Mouse (Mus musculus) MEL (cell line): ENCODE results near the gene Stk40. TPM values are rescaled to one million over a fixed set of nuclear protein-coding genes. Genes with fewer than 3 reads are reported as not detected.

Source experiments
- DNase-seq: peaks from one replicate; pipeline ENCODE4 v3.0.0; 2011; ENCODE audit warnings: low read depth, low spot score
- H3K27ac ChIP-seq: 2 replicates; pipeline ENCODE4 v1.5.1; 2012; ENCODE audit warnings: low read depth, mild to moderate bottlenecking, control low read depth, low read length, moderate library complexity; ENCODE audit not compliant: control insufficient read depth
- H3K27me3 ChIP-seq, 2 experiments: fragments of 150-350 bp in 1 of 2; sonication (generic) in 1 of 2; 2 replicates each; pipeline ENCODE4 v1.6.1; 2012; ENCODE audit warnings: low read length in 2 of 2, mild to moderate bottlenecking in 2 of 2, improper control_type of control experiment in 1 of 2, moderate library complexity in 1 of 2; ENCODE audit not compliant: insufficient read depth in 2 of 2, control insufficient read depth in 1 of 2
- H3K36me3 ChIP-seq, 2 experiments: 2 replicates each; pipeline ENCODE4 v1.6.1; 2012 to 2014; ENCODE audit warnings: low read length in 2 of 2, improper control_type of control experiment in 1 of 2, inconsistent platforms in 1 of 2, mild to moderate bottlenecking in 1 of 2; ENCODE audit not compliant: insufficient read depth in 2 of 2, control insufficient read depth in 1 of 2
- H3K4me1 ChIP-seq, 2 experiments: fragments of 150-350 bp in 1 of 2; sonication (generic) in 1 of 2; 2 replicates each; pipeline ENCODE4 v1.6.1; 2012; ENCODE audit warnings: low read length in 2 of 2, improper control_type of control experiment in 1 of 2, mild to moderate bottlenecking in 1 of 2; ENCODE audit not compliant: insufficient read depth in 2 of 2, control insufficient read depth in 1 of 2
- H3K4me3 ChIP-seq, 2 experiments: fragments of 150-350 bp in 1 of 2; sonication (generic) in 1 of 2; 2 replicates each; pipeline ENCODE4 v1.5.1; 2012; ENCODE audit warnings: low read depth in 2 of 2, low read length in 2 of 2, mild to moderate bottlenecking in 2 of 2, moderate library complexity in 2 of 2, control low read depth in 1 of 2, improper control_type of control experiment in 1 of 2; ENCODE audit not compliant: control insufficient read depth in 1 of 2, insufficient read depth in 1 of 2
- H3K79me2 ChIP-seq: 2 replicates; pipeline ENCODE4 v1.6.1; 2012; ENCODE audit warnings: mild to moderate bottlenecking, low read length, moderate library complexity; ENCODE audit not compliant: control insufficient read depth, poor library complexity, insufficient read depth
- H3K9ac ChIP-seq: 2 replicates; pipeline ENCODE4 v1.6.1; 2012; ENCODE audit warnings: low read depth, mild to moderate bottlenecking, control low read depth, low read length, moderate library complexity; ENCODE audit not compliant: control insufficient read depth, poor library complexity, severe bottlenecking
- H3K9me3 ChIP-seq: fragments of 150-350 bp; sonication (generic); replicated peaks from 2 replicates; pipeline ENCODE4 v1.6.1; 2012; ENCODE audit warnings: mild to moderate bottlenecking, low read length, improper control_type of control experiment, moderate library complexity; ENCODE audit not compliant: insufficient read depth
- BHLHE40 ChIP-seq: IDR thresholded peaks from 2 replicates; pipeline ENCODE4 v1.6.1; 2012; ENCODE audit warnings: low read depth, mild to moderate bottlenecking, inconsistent platforms, low read length, improper control_type of control experiment, borderline replicate concordance
- CTCF ChIP-seq, 3 experiments: IDR thresholded peaks in 2 of 3; conservative IDR thresholded peaks in 1 of 3; 2 replicates each; pipeline ENCODE4 v1.5.1; 2011 to 2012; ENCODE audit warnings: low read length in 3 of 3, low read depth in 2 of 3, mild to moderate bottlenecking in 2 of 3, improper control_type of control experiment in 1 of 3, inconsistent platforms in 1 of 3, mixed read lengths in 1 of 3, moderate library complexity in 1 of 3; ENCODE audit not compliant: control insufficient read depth in 1 of 3, insufficient read depth in 1 of 3, poor library complexity in 1 of 3, severe bottlenecking in 1 of 3
- E2F4 ChIP-seq: IDR thresholded peaks from 2 replicates; pipeline ENCODE4 v1.6.1; 2011; ENCODE audit warnings: low read depth, low read length, improper control_type of control experiment, borderline replicate concordance
- EP300 ChIP-seq, 2 experiments: IDR thresholded peaks; 2 replicates each; pipeline ENCODE4 v1.6.1; 2011; ENCODE audit warnings: improper control_type of control experiment in 2 of 2, low read length in 2 of 2, low read depth in 1 of 2, mild to moderate bottlenecking in 1 of 2
- ETS1 ChIP-seq: IDR thresholded peaks from 2 replicates; pipeline ENCODE4 v1.6.1; 2012; ENCODE audit warnings: low read depth, mild to moderate bottlenecking, inconsistent platforms, low read length, improper control_type of control experiment, moderate library complexity
- GABPA ChIP-seq: IDR thresholded peaks from 2 replicates; pipeline ENCODE4 v1.6.1; 2012; ENCODE audit warnings: low read depth, mild to moderate bottlenecking, inconsistent platforms, low read length, improper control_type of control experiment, moderate library complexity
- GATA1 ChIP-seq: IDR thresholded peaks from 2 replicates; pipeline ENCODE4 v1.6.1; 2011; ENCODE audit warnings: low read depth, low read length, improper control_type of control experiment
- HCFC1 ChIP-seq: IDR thresholded peaks from 2 replicates; pipeline ENCODE4 v1.6.1; 2012; ENCODE audit warnings: low read depth, mild to moderate bottlenecking, inconsistent platforms, low read length, improper control_type of control experiment, moderate library complexity
- KAT2A ChIP-seq: conservative IDR thresholded peaks from 2 replicates; pipeline ENCODE4 v1.6.1; 2012; ENCODE audit warnings: low read depth, low read length, improper control_type of control experiment, inconsistent platforms
- MAZ ChIP-seq: IDR thresholded peaks from 2 replicates; pipeline ENCODE4 v1.6.1; 2012; ENCODE audit warnings: low read depth, mild to moderate bottlenecking, inconsistent platforms, low read length, improper control_type of control experiment
- MEF2A ChIP-seq: IDR thresholded peaks from 2 replicates; pipeline ENCODE4 v1.6.1; 2014; ENCODE audit warnings: low read depth, mild to moderate bottlenecking, inconsistent platforms, low read length, improper control_type of control experiment; ENCODE audit not compliant: poor library complexity, insufficient replicate concordance, severe bottlenecking; ENCODE audit errors: extremely low read depth
- MXI1 ChIP-seq: IDR thresholded peaks from 2 replicates; pipeline ENCODE4 v1.6.1; 2011; ENCODE audit warnings: mild to moderate bottlenecking, low read depth, low read length, improper control_type of control experiment
- MYB ChIP-seq: IDR thresholded peaks from 2 replicates; pipeline ENCODE4 v1.6.1; 2011; ENCODE audit warnings: mild to moderate bottlenecking, low read depth, low read length, improper control_type of control experiment
- NELFE ChIP-seq: IDR thresholded peaks from 2 replicates; pipeline ENCODE4 v1.6.1; 2011; ENCODE audit warnings: low read depth, low read length, improper control_type of control experiment
- NRF1 ChIP-seq: IDR thresholded peaks from 2 replicates; pipeline ENCODE4 v1.6.1; 2014; ENCODE audit warnings: low read depth, mild to moderate bottlenecking, inconsistent platforms, low read length, improper control_type of control experiment, moderate library complexity; ENCODE audit not compliant: poor library complexity, insufficient read depth, severe bottlenecking
- POLR2A ChIP-seq, 2 experiments: IDR thresholded peaks; 2 replicates each; pipeline ENCODE4 v1.6.1; 2011 to 2012; ENCODE audit warnings: low read length in 2 of 2, mild to moderate bottlenecking in 2 of 2, control low read depth in 1 of 2, improper control_type of control experiment in 1 of 2, low read depth in 1 of 2, moderate library complexity in 1 of 2; ENCODE audit not compliant: control insufficient read depth in 1 of 2, insufficient read depth in 1 of 2, poor library complexity in 1 of 2
- POLR2AphosphoS2 ChIP-seq: IDR thresholded peaks from 2 replicates; pipeline ENCODE4 v1.6.1; 2011; ENCODE audit warnings: low read length, improper control_type of control experiment
- SIN3A ChIP-seq: IDR thresholded peaks from 2 replicates; pipeline ENCODE4 v1.6.1; 2012; ENCODE audit warnings: low read length, improper control_type of control experiment, inconsistent platforms
- SMC3 ChIP-seq: IDR thresholded peaks from 2 replicates; pipeline ENCODE4 v1.6.1; 2011; ENCODE audit warnings: low read depth, low read length, improper control_type of control experiment
- TBP ChIP-seq: IDR thresholded peaks from 2 replicates; pipeline ENCODE4 v1.8.0; 2011; ENCODE audit warnings: low read depth, low read length, improper control_type of control experiment
- USF1 ChIP-seq: IDR thresholded peaks from 2 replicates; pipeline ENCODE4 v1.6.1; 2014; ENCODE audit warnings: low read depth, mild to moderate bottlenecking, inconsistent platforms, low read length, improper control_type of control experiment, moderate library complexity
- USF2 ChIP-seq, 2 experiments: IDR thresholded peaks; 2 replicates each; pipeline ENCODE4 v1.6.1; 2011 to 2012; ENCODE audit warnings: improper control_type of control experiment in 2 of 2, low read length in 2 of 2, borderline replicate concordance in 1 of 2, inconsistent platforms in 1 of 2, low read depth in 1 of 2, mild to moderate bottlenecking in 1 of 2; ENCODE audit not compliant: insufficient read depth in 1 of 2
- ZC3H11A ChIP-seq: IDR thresholded peaks from 2 replicates; pipeline ENCODE4 v1.6.1; 2012; ENCODE audit warnings: low read depth, mild to moderate bottlenecking, inconsistent platforms, low read length, improper control_type of control experiment
- ZMIZ1 ChIP-seq: IDR thresholded peaks from 2 replicates; pipeline ENCODE4 v1.6.1; 2012; ENCODE audit warnings: low read depth, mild to moderate bottlenecking, inconsistent platforms, low read length, improper control_type of control experiment, moderate library complexity
- polyA plus RNA-seq, 2 experiments: library from polyadenylated mRNA; stranded (reverse) in 1 of 2; unstranded in 1 of 2; fragments of >175 nt in 1 of 2; fragments of >200 nt in 1 of 2; gene quantifications; 2 replicates each; pipeline versions ENCODE4 v1.2.1 to v1.2.4; 2012; ENCODE audit warnings: low replicate concordance in 2 of 2, low read depth in 1 of 2; ENCODE audit not compliant: insufficient read length in 2 of 2, insufficient read depth in 1 of 2, missing spikeins in 1 of 2
- total RNA-seq: library from RNA; depleted of rRNA; stranded (reverse); fragments of 300-350 nt; gene quantifications from 2 replicates; pipeline ENCODE4 v1.2.3, GENCODE M21; 2012

Stk40 gene
- total and polyA plus RNA-seq, 3 experiments, result 16.8 to 270 (median 79.4) TPM

- H3K4me1 ChIP-seq, result no peaks in the 10 kb centered on the region
- peaks cover 1% of the 10 kb centered on the region for H3K79me2 ChIP-seq
- H3K36me3 ChIP-seq, result peaks cover 0 to 6% of the 10 kb centered on the region in 2 experiments; a peak in 1 of 4 replicates
- H3K4me3 ChIP-seq, result no peak overlapping the region
- TF ChIP-seq MYB (no peak), MEF2A (no peak), CTCF (IDR thresholded peaks at IDR 0.05 in 2 of 3, conservative IDR thresholded peaks at IDR 0.05 in 1 of 3; ENCODE audit: control insufficient read depth in 1 of 3, insufficient read depth in 1 of 3, low read depth in 2 of 3, low read length in 3 of 3, poor library complexity in 1 of 3, severe bottlenecking in 1 of 3) (no peak), POLR2A (IDR thresholded peaks at IDR 0.05; ENCODE audit: control insufficient read depth in 1 of 2, insufficient read depth in 1 of 2, low read depth in 1 of 2, low read length in 2 of 2, poor library complexity in 1 of 2) (no peak), MAZ (no peak), ZC3H11A (no peak), ETS1 (no peak), EP300 (IDR thresholded peaks at IDR 0.05; ENCODE audit: low read depth in 1 of 2, low read length in 2 of 2) (no peak), SMC3 (no peak), ZMIZ1 (no peak), GATA1 (no peak), USF1 (no peak)
- TF ChIP-seq, all 39 proteins: peak for 0
- H3K27ac ChIP-seq, result no peak overlapping the region
- H3K27me3 ChIP-seq, result no peaks in the 10 kb centered on the region
- H3K9me3 ChIP-seq, result no peaks in the 10 kb centered on the region
- no peak for DNase-seq
- H3K9ac ChIP-seq, result no peak overlapping the region
Measured at GRCm38 (mm10) chr4:126119051-126119450, 15.3 kb downstream of the Stk40 start.

- TF ChIP-seq ZC3H11A, result no peak
- TF ChIP-seq, all 39 proteins: peak for 0
- DNase-seq, result no peak
- H3K27ac ChIP-seq, result no peak overlapping the region
- H3K4me3 ChIP-seq, result no peak overlapping the region
- peaks cover 1% of the 10 kb centered on the region; the same call in 1 of the 2 replicates for H3K79me2 ChIP-seq
- H3K27me3 ChIP-seq, result no peaks in the 10 kb centered on the region
- H3K4me1 ChIP-seq, result no peaks in the 10 kb centered on the region
- no peaks in the 10 kb centered on the region for H3K9me3 ChIP-seq
- H3K36me3 ChIP-seq, result peaks cover 0 to 8% of the 10 kb centered on the region in 2 experiments; a peak in 1 of 4 replicates
- no peak overlapping the region for H3K9ac ChIP-seq
Measured at GRCm38 (mm10) chr4:126120052-126120451, 16.3 kb downstream of the Stk40 start.

GRCm38 (mm10) chr4:126120506-126120905, 16.7 kb downstream of the Stk40 start:
- no peaks in the 10 kb centered on the region for H3K27me3 ChIP-seq
- H3K9ac ChIP-seq, result no peak overlapping the region
- no peaks in the 10 kb centered on the region for H3K4me1 ChIP-seq
- H3K79me2 ChIP-seq, result peaks cover 1% of the 10 kb centered on the region; the same call in 1 of the 2 replicates
- no peaks in the 10 kb centered on the region for H3K9me3 ChIP-seq
- no peak overlapping the region for H3K27ac ChIP-seq
- no peak overlapping the region for H3K4me3 ChIP-seq
- peaks cover 0 to 7% of the 10 kb centered on the region in 2 experiments; a peak in 1 of 4 replicates for H3K36me3 ChIP-seq
- no peak for DNase-seq
- TF ChIP-seq CTCF (IDR thresholded peaks at IDR 0.05 in 2 of 3, conservative IDR thresholded peaks at IDR 0.05 in 1 of 3; ENCODE audit: control insufficient read depth in 1 of 3, insufficient read depth in 1 of 3, low read depth in 2 of 3, low read length in 3 of 3, poor library complexity in 1 of 3, severe bottlenecking in 1 of 3) (no peak), HCFC1 (no peak), BHLHE40 (no peak), SMC3 (no peak), TBP (no peak), E2F4 (no peak), MXI1 (no peak), POLR2AphosphoS2 (no peak), KAT2A (no peak), MYB (no peak), GABPA (no peak), NELFE (no peak), EP300 (IDR thresholded peaks at IDR 0.05; ENCODE audit: low read depth in 1 of 2, low read length in 2 of 2) (no peak), MEF2A (no peak), SIN3A (no peak), NRF1 (no peak), GATA1 (no peak), USF2 (IDR thresholded peaks at IDR 0.05; ENCODE audit: borderline replicate concordance in 1 of 2, insufficient read depth in 1 of 2, low read depth in 1 of 2, low read length in 2 of 2) (no peak)
